In genomic region chr3:129509725-129510124, GRCm38 (mm10) we compare ENCODE assay signal across 11 mouse cellular contexts. TPM values are rescaled to one million over a fixed set of nuclear protein-coding genes. Genes with fewer than 3 reads are reported as not detected.
DNase-seq lines count a peak whose midpoint lies in the region; ATAC-seq lines count a peak whose summit lies in the region.
"Had no signal": no experiment of that assay in that cellular context is flagged by ENCODE, and none has a peak within 500 bp of the region (broad histone marks: within the 10 kb centered on the region; RNA-seq: fewer than 3 reads in every experiment).

No protein-coding gene starts in this region.

- peak; percentile 63 for ATAC-seq in embryonic facial prominence, embryonic 15.5 days (ENCODE audit: insufficient number of reproducible peaks, low FRiP score, low TSS enrichment, low read depth)
- ATAC-seq in kidney, embryonic 15.5 days (replicated peaks; ENCODE audit: low FRiP score) = peak; percentile 69; the same call in 1 of the 2 replicates
- no peak for ATAC-seq in forebrain, embryonic 12.5 days (ENCODE audit: low FRiP score)
- ATAC-seq: forebrain, embryonic 16.5 days had no signal

- peak; percentile 25 for DNase-seq in lung, postnatal 10 days
- DNase-seq in urinary bladder, postnatal 14 days (ENCODE audit: low spot score) = peak; percentile 81
- DNase-seq in right cerebral cortex, postnatal 36 days (ENCODE audit: low spot score in 2 of 2) = no peak
- DNase-seq in layer of hippocampus, adult 18-20 months (ENCODE audit: low spot score in 2 of 2) = no peak
- DNase-seq: cerebellum, postnatal 36 days; right cerebral cortex, postnatal 25 days had no signal

- no peaks in the 10 kb centered on the region for H3K4me1 ChIP-seq in embryonic facial prominence, embryonic 15.5 days
- H3K4me1 ChIP-seq in kidney, embryonic 15.5 days = 0 out of 2 replicates have a peak, but pooled peaks cover 2% of the 10 kb centered on the region
- H3K4me1 ChIP-seq in forebrain, embryonic 12.5 days = no peaks in the 10 kb centered on the region
- H3K4me1 ChIP-seq: heart, embryonic 13.5 days had no signal

- 70% methylated on average over 10 of the region's 10 CpGs for WGBS in embryonic facial prominence, embryonic 15.5 days
- WGBS in kidney, embryonic 15.5 days = 78% methylated on average over 10 of the region's 10 CpGs
- WGBS in forebrain, embryonic 12.5 days = 91% methylated on average over 10 of the region's 10 CpGs

- no peak overlapping the region; the same call in 1 of the 2 replicates for H3K27ac ChIP-seq in embryonic facial prominence, embryonic 15.5 days (replicated peaks)
- peak overlapping the region; percentile 34; the same call in 1 of the 2 replicates for H3K27ac ChIP-seq in kidney, embryonic 15.5 days
- no peak overlapping the region for H3K27ac ChIP-seq in forebrain, embryonic 12.5 days
- H3K27ac ChIP-seq: heart, embryonic 13.5 days had no signal

- H3K9me3 ChIP-seq in embryonic facial prominence, embryonic 15.5 days (replicated peaks) = no peaks in the 10 kb centered on the region
- H3K9me3 ChIP-seq in kidney, embryonic 15.5 days (replicated peaks) = no peaks in the 10 kb centered on the region
- no peaks in the 10 kb centered on the region for H3K9me3 ChIP-seq in forebrain, embryonic 12.5 days
- H3K9me3 ChIP-seq: heart, embryonic 13.5 days had no signal

- H3K36me3 ChIP-seq in embryonic facial prominence, embryonic 15.5 days = no peaks in the 10 kb centered on the region
- H3K36me3 ChIP-seq in kidney, embryonic 15.5 days = no peaks in the 10 kb centered on the region
- no peaks in the 10 kb centered on the region for H3K36me3 ChIP-seq in forebrain, embryonic 12.5 days (replicated peaks)
- H3K36me3 ChIP-seq: heart, embryonic 13.5 days had no signal

- H3K4me2 ChIP-seq in embryonic facial prominence, embryonic 15.5 days (replicated peaks) = no peak overlapping the region
- H3K4me2 ChIP-seq in kidney, embryonic 15.5 days = no peak overlapping the region
- H3K4me2 ChIP-seq in forebrain, embryonic 12.5 days = no peak overlapping the region
- H3K4me2 ChIP-seq: heart, embryonic 13.5 days had no signal

- H3K4me3 ChIP-seq in embryonic facial prominence, embryonic 15.5 days (replicated peaks) = no peak overlapping the region
- no peak overlapping the region for H3K4me3 ChIP-seq in kidney, embryonic 15.5 days (replicated peaks)
- H3K4me3 ChIP-seq in forebrain, embryonic 12.5 days (replicated peaks) = no peak overlapping the region
- H3K4me3 ChIP-seq: heart, embryonic 13.5 days had no signal

- H3K9ac ChIP-seq in embryonic facial prominence, embryonic 15.5 days = no peak overlapping the region
- no peak overlapping the region for H3K9ac ChIP-seq in kidney, embryonic 15.5 days
- H3K9ac ChIP-seq in forebrain, embryonic 12.5 days = no peak overlapping the region
- H3K9ac ChIP-seq: heart, embryonic 13.5 days had no signal

- H3K27me3 ChIP-seq in embryonic facial prominence, embryonic 15.5 days = no peaks in the 10 kb centered on the region
- no peaks in the 10 kb centered on the region for H3K27me3 ChIP-seq in kidney, embryonic 15.5 days
- no peaks in the 10 kb centered on the region for H3K27me3 ChIP-seq in forebrain, embryonic 12.5 days
- H3K27me3 ChIP-seq: heart, embryonic 13.5 days had no signal

RNA-seq across cellular contexts. Expression of gene Elovl6, which starts 22.4 kb away (rescaled TPM):
- polyA plus RNA-seq in embryonic facial prominence, embryonic 15.5 days (2015; fragmentation: Nextera tagmentation; extraction: Ambion mirVana) = 34.2 and 34.6 TPM in 2 replicates
- polyA plus RNA-seq in kidney, embryonic 15.5 days (2015; fragmentation: Nextera tagmentation; extraction: Ambion mirVana) = 46.6 and 47.6 TPM in 2 replicates
- 34.6 and 37.4 TPM in 2 replicates for polyA plus RNA-seq in forebrain, embryonic 12.5 days (2016; fragmentation: Nextera tagmentation; extraction: Ambion mirVana)
- 10 to 100 TPM; 28.6 to 31.9 TPM for total RNA-seq in layer of hippocampus, adult 18-20 months (2021)

Comparison
In these comparisons a context has a peak if more than half of its experiments do, and no peak if none do; other contexts are left out.
1. DNase-seq: peak in lung, postnatal 10 days (single experiment) and urinary bladder, postnatal 14 days (single experiment); none in right cerebral cortex, postnatal 36 days (0 of 2) and layer of hippocampus, adult 18-20 months (0 of 2).